Mouse (Mus musculus): ENCODE measurements at regions not wholly inside any gene's neighbourhood (a gene's known extent, or its start where the extent isn't known, plus 50 kb on each side); places are given as distances from the start of the nearest gene placed in this dataset.

GRCm38 (mm10) chr12:62892851-62893632, 1370.1 kb downstream of the Lrfn5 start:
- TF ChIP-seq CTCF (IDR thresholded peaks at IDR 0.05; ENCODE audit: control insufficient read depth, insufficient read depth, low read length) (0 out of 2 replicates have a peak, but pooled peaks have one; percentile 15), POLR2A (IDR thresholded peaks at IDR 0.05; ENCODE audit: borderline replicate concordance, control insufficient read depth, low read depth, low read length) (no peak)

All from bone marrow, adult 2 months (tissue).